Mouse (Mus musculus): ENCODE results near the gene Wdr89. TPM values are rescaled to one million over a fixed set of nuclear protein-coding genes. Genes with fewer than 3 reads are reported as not detected.

Gene Wdr89
- total and polyA plus RNA-seq, 3 experiments = 10.2 to 33.0 (median 27.6) TPM

- dilution Hi-C loops (cut with MboI; ENCODE audit: extremely low pct_ligation_motif_present, extremely low pct_unique_long_range_greater_than_20kb, low sequenced_read_pairs) (no loop called here), in situ Hi-C loops (cut with MboI; ENCODE audit: low pct_ligation_motif_present, low pct_unique_long_range_greater_than_20kb, low sequenced_read_pairs) (no loop called here)
- TF ChIP-seq USF2 (conservative IDR thresholded peaks at IDR 0.05; ENCODE audit: low read depth, low read length) (no peak), JUND (conservative IDR thresholded peaks at IDR 0.05; ENCODE audit: low read depth, low read length) (no peak), CHD1 (IDR thresholded peaks at IDR 0.05; ENCODE audit: low read depth, low read length) (no peak), MAZ (IDR thresholded peaks at IDR 0.05; ENCODE audit: low read depth, low read length) (no peak), JUN (IDR thresholded peaks at IDR 0.05; ENCODE audit: insufficient read depth, low read depth, low read length) (no peak), ZNF384 (IDR thresholded peaks at IDR 0.05; ENCODE audit: low read depth, low read length) (no peak), ZMIZ1 (IDR thresholded peaks at IDR 0.05; ENCODE audit: low read depth, low read length) (no peak), NELFE (IDR thresholded peaks at IDR 0.05; ENCODE audit: low read depth, low read length) (no peak), SMC3 (IDR thresholded peaks at IDR 0.05; ENCODE audit: low read depth, low read length) (no peak), E2F4 (IDR thresholded peaks at IDR 0.05; ENCODE audit: insufficient replicate concordance, low read depth, low read length) (no peak), ZKSCAN1 (IDR thresholded peaks at IDR 0.05; ENCODE audit: borderline replicate concordance, low read depth, low read length) (no peak), NRF1 (IDR thresholded peaks at IDR 0.05; ENCODE audit: low read depth, low read length) (no peak), TCF12 (IDR thresholded peaks at IDR 0.05; ENCODE audit: low read depth, low read length) (no peak), POLR2AphosphoS2 (IDR thresholded peaks at IDR 0.05; ENCODE audit: low read depth, low read length) (no peak), RCOR1 (conservative IDR thresholded peaks at IDR 0.05; ENCODE audit: low read depth, low read length) (no peak), MAFK (IDR thresholded peaks at IDR 0.05; ENCODE audit: insufficient replicate concordance, low read length) (no peak)
- no peaks in the 10 kb centered on the region for H3K27me3 ChIP-seq (replicated peaks)
- H3K9ac ChIP-seq (ENCODE audit: insufficient read depth, low read depth) = peak overlapping the region; percentile 52; the same call in 1 of the 2 replicates
- peaks cover 0 to 33% of the 10 kb centered on the region in 2 experiments for H3K36me3 ChIP-seq (replicated peaks in 1 of 2; ENCODE audit: control insufficient read depth in 1 of 2, insufficient read depth in 1 of 2, low read length in 1 of 2)
- peaks cover 27% of the 10 kb centered on the region for H3K79me2 ChIP-seq (replicated peaks; ENCODE audit: control insufficient read depth, extremely low read depth, insufficient read depth, poor library complexity, severe bottlenecking)
- peak overlapping the region; percentile 45 for H3K4me2 ChIP-seq (ENCODE audit: insufficient read depth, low read depth, poor library complexity, severe bottlenecking)
- peak overlapping the region in 1 of 3 experiments; percentile 31 for H3K4me3 ChIP-seq (replicated peaks in 1 of 3; ENCODE audit: low read depth in 2 of 3, low read length in 2 of 3, poor library complexity in 1 of 3)
- H3K27ac ChIP-seq (ENCODE audit: insufficient read depth, low read depth) = no peak overlapping the region
- no peak for DNase-seq (ENCODE audit: extremely low read depth)
- peaks cover 5 to 47% of the 10 kb centered on the region in 2 experiments for H3K4me1 ChIP-seq (ENCODE audit: control insufficient read depth in 1 of 2, insufficient read depth in 2 of 2)
- H3K9me3 ChIP-seq (replicated peaks; ENCODE audit: low read length) = no peaks in the 10 kb centered on the region
These were observed 1.1 kb downstream of the Wdr89 start for GRCm38 (mm10) chr12:75668221-75668620.

- Histone ChIP-seq H3K9ac (ENCODE audit: insufficient read depth, low read depth) (no peak overlapping the region), H3K36me3 (replicated peaks in 1 of 2; ENCODE audit: control insufficient read depth in 1 of 2, insufficient read depth in 1 of 2, low read length in 1 of 2) (peaks cover 0 to 26% of the 10 kb centered on the region in 2 experiments), H3K9me3 (replicated peaks; ENCODE audit: low read length) (no peaks in the 10 kb centered on the region), H3K4me2 (ENCODE audit: insufficient read depth, low read depth, poor library complexity, severe bottlenecking) (no peak overlapping the region), H3K79me2 (replicated peaks; ENCODE audit: control insufficient read depth, extremely low read depth, insufficient read depth, poor library complexity, severe bottlenecking) (peaks cover 27% of the 10 kb centered on the region), H3K4me1 (ENCODE audit: control insufficient read depth in 1 of 2, insufficient read depth in 2 of 2) (peaks cover 5 to 37% of the 10 kb centered on the region in 2 experiments), H3K4me3 (replicated peaks in 1 of 3; ENCODE audit: low read depth in 2 of 3, low read length in 2 of 3, poor library complexity in 1 of 3) (no peak overlapping the region), H3K27ac (ENCODE audit: insufficient read depth, low read depth) (no peak overlapping the region), H3K27me3 (replicated peaks) (no peaks in the 10 kb centered on the region)
- in situ Hi-C loops (cut with MboI; ENCODE audit: low pct_ligation_motif_present, low pct_unique_long_range_greater_than_20kb, low sequenced_read_pairs) = no loop called here
- dilution Hi-C loops (cut with MboI; ENCODE audit: extremely low pct_ligation_motif_present, extremely low pct_unique_long_range_greater_than_20kb, low sequenced_read_pairs) = no loop called here
- TF ChIP-seq ZC3H11A (IDR thresholded peaks at IDR 0.05; ENCODE audit: low read depth, low read length) = no peak
- TF ChIP-seq BHLHE40 (IDR thresholded peaks at IDR 0.05; ENCODE audit: low read depth, low read length) = no peak
- no peak for TF ChIP-seq TBP (conservative IDR thresholded peaks at IDR 0.05; ENCODE audit: low read depth, low read length)
- TF ChIP-seq ELF1 (IDR thresholded peaks at IDR 0.05; ENCODE audit: low read depth, low read length) = no peak
- no peak for TF ChIP-seq HCFC1 (IDR thresholded peaks at IDR 0.05; ENCODE audit: low read depth, low read length)
- TF ChIP-seq IRF4 (IDR thresholded peaks at IDR 0.05; ENCODE audit: low read depth, low read length) = no peak
- TF ChIP-seq E2F4 (IDR thresholded peaks at IDR 0.05; ENCODE audit: insufficient replicate concordance, low read depth, low read length) = no peak
- no peak for TF ChIP-seq GABPA (IDR thresholded peaks at IDR 0.05; ENCODE audit: insufficient replicate concordance, low read depth, low read length)
- no peak for TF ChIP-seq JUND (conservative IDR thresholded peaks at IDR 0.05; ENCODE audit: low read depth, low read length)
- no peak for TF ChIP-seq RCOR1 (conservative IDR thresholded peaks at IDR 0.05; ENCODE audit: low read depth, low read length)
- no peak for TF ChIP-seq ZKSCAN1 (IDR thresholded peaks at IDR 0.05; ENCODE audit: borderline replicate concordance, low read depth, low read length)
- no peak for TF ChIP-seq KAT2A (IDR thresholded peaks at IDR 0.05; ENCODE audit: insufficient replicate concordance, low read length)
- no peak for TF ChIP-seq CTCF (conservative IDR thresholded peaks at IDR 0.05 in 1 of 2, IDR thresholded peaks at IDR 0.05 in 1 of 2; ENCODE audit: low read depth in 2 of 2, low read length in 2 of 2)
- DNase-seq (ENCODE audit: extremely low read depth) = no peak
These were observed 2.4 kb downstream of the Wdr89 start for GRCm38 (mm10) chr12:75666939-75667338.

All from CH12.LX (cell line).